Mouse (Mus musculus) E14TG2a.4 (cell line): ENCODE data around the gene Mapt.

Source experiments
- CTCF ChIP-seq: conservative IDR thresholded peaks from 2 replicates; pipeline ENCODE4 v1.5.1; 2014; ENCODE audit warnings: low read length
- NANOG ChIP-seq: IDR thresholded peaks from 2 replicates; pipeline ENCODE4 v1.6.1; 2014; ENCODE audit warnings: borderline replicate concordance, low read length, mixed read lengths
- POU5F1 ChIP-seq: IDR thresholded peaks from 2 replicates; pipeline ENCODE4 v1.6.1; 2014; ENCODE audit warnings: low read length, borderline replicate concordance

DNA sequence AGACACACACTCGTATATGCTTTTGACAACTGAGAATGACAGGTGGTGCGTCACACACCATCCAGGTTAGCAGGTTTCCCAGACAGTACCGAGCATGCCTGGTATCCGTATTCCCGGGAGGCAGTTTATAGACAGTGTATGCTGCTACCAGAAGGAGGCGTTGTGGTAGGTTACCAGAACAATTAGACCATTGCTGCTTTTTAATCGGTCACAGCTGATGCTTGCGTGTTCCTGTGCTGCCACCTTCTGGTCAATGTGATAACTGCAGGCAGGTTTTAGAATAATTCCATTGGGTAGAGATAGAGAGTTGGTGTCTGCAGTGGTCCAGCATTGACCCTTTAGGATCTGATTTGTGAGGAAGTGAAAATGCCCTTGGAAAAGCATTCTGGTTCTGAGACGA is 35.4 kb upstream of the Mapt start:
- TF ChIP-seq CTCF, result peak; percentile 97
- TF ChIP-seq POU5F1, result no peak
- peak; percentile 11; the same call in 1 of the 2 replicates for TF ChIP-seq NANOG
